Mouse (Mus musculus) layer of hippocampus, postnatal 25 days (tissue): ENCODE measurements around the gene Slc25a11. TPM values are rescaled to one million over a fixed set of nuclear protein-coding genes. Genes with fewer than 3 reads are reported as not detected.

Source experiments
- DNase-seq, 2 experiments: peaks; one replicate each; pipeline ENCODE4 v3.0.0; 2022; ENCODE audit warnings: mixed read lengths in 2 of 2, low spot score in 1 of 2; ENCODE audit errors: extremely low spot score in 1 of 2
- total RNA-seq, 2 experiments: library from RNA; stranded (reverse); gene quantifications; 2 replicates each; pipeline ENCODE4 v1.2.3; 2021

Slc25a11 gene
- total RNA-seq, 2 experiments from 2014 or later, result 127 to 129 TPM

DNA sequence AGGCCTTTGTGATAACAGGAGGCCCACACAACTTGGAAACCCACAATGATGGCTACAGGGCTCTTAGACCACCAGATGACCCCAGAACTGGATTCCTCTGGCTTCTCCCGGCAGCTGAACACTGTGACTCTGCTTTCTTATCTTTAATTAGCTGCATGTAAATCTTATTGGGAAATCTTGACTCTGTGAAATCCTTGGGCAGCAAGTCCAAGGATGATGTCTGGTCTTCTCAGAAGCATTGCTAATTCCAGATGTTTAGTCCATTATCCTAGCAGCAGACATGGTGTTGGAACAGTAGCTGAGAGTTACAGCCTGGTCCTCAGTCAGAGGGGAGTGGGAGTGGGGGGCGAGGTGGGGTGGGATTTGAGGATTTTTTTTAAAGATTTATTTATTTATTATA, 18.8 kb downstream of the Slc25a11 start:
- no peak for DNase-seq

DNA sequence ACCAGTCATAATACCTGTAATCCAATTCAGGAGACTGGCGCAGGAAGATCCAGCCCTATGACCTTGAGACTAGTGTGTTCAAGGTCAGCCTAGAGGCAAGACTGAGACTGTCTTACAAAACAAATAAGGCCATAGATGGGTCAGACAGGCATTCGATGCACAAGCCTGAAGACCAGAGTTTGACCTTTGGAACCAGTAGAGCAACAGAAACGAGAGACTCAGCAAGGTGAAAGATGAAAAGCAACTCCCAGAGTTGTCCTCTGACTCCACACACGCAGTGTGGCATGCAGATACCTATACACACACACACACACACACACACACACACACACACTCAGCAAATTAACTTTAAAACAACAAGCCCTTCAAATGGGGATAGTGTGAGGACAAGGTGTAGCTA, 20.4 kb downstream of the Slc25a11 start:
- DNase-seq, result no peak

DNA sequence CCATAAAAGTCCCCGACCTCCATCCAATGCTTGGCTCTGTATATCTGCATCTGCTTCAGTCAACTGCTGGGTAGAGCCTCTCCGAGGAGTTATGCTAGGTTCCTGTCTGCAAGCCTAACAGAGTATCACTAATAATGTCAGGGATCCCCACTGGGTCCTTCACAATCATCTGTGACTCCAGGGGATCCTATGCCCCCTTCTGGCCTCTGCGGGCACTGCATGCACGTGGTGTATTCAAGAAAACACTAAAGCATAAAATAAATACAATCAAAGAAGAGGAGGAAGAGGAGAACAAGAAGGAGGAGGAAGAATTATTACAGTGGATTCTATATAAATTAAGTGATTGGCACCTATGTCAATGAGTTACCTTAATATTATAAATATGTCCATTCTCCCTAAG, 21.8 kb downstream of the Slc25a11 start:
- peak in 1 of 2 experiments; percentile 61 for DNase-seq

DNA sequence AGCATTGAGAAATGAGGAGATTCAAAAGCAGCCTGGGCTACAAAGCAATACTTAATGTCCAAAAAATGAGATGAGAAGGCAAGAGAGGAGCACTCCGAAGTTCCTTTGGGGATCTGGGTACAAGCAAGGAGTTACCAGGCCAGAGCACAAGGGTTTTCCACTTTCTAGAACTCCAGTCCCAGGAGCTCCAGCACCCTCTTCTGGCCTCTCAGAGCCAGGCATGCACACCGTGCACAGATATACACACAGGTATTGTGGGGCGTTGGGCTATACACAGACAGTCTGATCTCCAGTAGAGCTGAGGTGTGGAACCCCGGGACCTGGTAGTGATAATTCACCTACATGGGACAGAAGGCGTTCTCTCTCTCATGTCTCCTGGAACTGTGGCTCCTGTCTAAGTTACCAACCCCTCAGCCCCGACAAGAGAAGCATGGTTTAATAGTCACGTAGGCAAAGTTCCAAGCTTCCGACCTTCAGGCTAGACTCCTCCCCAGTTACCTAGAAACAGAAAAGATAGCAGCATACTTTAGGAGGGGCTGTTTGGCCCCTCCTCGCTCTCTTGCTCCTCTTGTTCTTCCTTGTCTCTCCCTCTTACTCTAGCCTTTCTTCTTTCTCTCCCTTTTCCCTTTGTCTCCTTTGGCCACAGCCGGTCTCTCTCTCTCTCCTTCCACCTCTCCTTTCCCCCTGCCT, 24.1 kb downstream of the Slc25a11 start:
- DNase-seq, result no peak

DNA sequence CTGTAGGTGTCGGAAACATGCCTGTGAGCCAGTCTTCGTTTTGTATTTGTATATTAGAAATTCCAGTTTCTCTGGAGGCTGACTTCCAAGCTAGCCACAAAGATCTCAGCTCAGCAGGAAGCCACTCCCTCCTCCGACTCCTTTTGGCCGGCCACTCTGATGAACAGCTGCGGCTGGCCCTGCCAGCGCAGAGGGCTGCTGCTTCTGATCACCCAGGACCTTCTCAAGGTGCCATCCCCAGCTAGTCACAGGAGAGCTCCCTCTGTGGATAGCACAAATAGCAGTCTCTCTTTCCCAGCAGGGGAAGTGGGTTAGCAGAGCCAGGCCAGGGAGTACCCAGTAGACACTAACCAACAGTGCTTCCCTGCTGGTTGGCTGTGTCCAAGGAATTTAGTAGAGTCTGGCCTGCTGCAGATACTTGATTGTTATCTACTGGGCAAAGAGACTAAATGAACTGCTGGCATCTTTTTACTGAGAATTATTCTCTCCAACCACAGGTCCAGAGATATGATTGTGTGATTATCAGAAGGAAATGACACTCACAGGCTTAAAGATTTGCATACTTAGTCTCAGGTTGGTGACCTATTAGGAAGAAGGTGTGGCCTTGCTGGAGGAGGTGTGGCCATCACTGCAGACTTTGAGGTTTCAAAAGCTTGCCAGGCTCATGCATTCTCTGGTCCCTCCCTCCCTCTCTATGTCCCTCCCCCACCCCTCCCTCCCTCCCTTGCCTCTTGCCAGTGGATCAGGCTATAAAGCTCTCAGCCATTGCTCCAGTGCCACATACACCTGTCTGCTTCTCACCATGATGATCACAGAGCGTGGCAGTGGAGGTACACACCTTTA, 25.1 kb downstream of the Slc25a11 start:
- DNase-seq, result no peak

DNA sequence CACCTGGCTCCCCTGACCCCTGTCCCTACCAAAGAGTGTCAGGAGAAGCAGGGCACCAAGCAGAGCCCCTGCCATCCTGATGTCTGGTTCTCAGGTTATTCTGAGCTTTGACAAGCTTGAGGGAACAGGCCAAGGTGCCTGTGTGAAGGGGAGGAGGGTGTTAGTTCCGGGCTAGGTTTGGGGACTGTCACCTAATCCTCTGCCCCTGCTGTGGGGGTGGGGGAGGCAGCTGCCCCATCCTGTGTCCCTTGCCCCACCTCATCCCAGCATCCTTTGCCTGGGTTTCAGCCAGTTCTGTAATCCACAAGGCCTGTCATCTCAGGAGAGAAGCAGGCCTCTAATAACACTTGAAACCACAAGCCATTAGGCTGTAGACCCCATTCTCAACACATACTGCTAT, 28.2 kb downstream of the Slc25a11 start, which contains the start of gene Chrne:
Chrne (minus strand) TSS at position 116 of the 400 bp plus-strand sequence.
- no peak for DNase-seq

DNA sequence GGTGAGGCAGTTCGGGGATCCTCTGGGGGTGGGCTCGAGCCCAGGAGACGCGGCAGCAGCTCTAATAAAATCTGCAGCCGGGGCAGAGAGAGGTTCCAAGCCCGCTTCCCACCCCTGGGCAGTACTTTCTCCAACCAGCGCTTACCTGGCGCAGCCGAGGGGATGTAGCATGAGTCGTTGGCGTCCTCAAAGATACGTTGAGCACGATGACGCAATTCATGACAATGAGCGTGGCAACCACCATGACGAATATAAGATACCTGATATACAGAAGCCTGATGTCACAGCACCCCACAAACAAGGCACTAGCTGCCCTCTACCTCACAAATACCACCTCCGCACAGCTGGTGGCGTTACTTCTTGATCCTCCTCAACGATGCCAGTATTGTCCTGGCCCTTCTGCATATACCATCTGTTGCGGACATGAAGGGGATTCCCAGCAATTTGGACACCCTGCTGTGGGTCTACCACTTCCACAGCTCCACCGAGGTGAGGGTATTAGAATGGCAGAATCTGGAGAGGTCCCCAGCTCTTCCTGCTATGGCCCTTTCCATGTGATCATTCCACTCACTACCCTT, 31.7 kb downstream of the Slc25a11 start, which contains the start of gene 4930544D05Rik:
4930544D05Rik (plus strand) TSS at position 333 of the 578 bp plus-strand sequence.
- DNase-seq, result no peak

DNA sequence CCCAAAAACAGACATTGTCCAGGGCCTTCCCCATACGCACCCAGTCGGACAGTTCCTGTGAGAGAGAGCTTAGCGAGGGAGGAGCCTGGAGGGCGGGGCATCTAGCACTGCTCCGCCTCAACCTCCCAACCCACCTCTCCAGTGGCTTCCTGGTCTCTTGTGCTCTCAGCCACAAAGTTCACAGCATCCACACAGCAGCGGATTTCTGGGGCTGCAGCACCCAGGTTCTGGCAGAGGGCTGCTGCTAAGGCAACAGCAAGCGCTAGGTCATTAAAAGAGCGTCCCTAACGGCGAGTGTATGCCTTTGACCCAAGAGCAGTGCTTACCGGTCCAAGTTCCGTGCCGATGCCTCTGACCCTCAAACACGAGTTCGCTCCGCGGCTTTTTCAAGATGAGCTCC, 32.2 kb downstream of the Slc25a11 start:
- no peak for DNase-seq

DNA sequence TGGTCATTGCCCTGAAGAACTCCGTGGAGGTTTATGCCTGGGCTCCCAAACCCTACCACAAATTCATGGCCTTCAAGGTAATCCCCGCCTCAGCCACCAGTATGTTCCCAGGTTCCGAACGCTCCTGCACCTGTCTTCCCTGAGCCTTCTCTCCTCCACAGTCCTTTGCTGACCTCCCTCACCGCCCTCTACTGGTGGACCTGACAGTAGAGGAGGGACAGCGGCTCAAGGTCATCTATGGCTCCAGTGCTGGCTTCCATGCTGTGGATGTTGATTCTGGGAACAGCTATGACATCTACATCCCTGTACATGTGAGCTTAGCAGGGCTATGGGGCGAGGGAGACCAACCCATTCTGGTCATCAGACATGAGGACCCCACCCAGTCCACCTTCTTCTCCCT, 34.8 kb downstream of the Slc25a11 start:
- DNase-seq, result no peak

DNA sequence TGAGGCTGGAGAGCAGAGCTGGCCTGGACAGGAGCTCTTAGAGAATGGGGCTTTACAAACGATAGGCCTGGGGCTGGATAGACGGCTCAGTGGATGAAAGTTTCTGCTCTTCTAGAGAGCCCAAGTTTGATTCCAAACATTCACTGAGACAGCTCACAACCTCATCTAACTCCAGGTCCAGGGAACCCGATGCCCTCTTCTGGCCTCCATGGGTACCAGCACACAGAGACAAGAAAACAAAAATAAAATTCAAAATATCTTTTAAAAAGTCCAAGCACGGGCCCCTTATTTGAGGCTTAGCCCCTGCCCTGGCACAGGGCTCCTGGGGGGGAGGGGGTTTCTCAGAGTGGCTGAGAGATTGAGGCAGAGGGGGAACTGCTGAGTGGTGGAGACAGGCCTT, 36.5 kb downstream of the Slc25a11 start:
- DNase-seq, result no peak

DNA sequence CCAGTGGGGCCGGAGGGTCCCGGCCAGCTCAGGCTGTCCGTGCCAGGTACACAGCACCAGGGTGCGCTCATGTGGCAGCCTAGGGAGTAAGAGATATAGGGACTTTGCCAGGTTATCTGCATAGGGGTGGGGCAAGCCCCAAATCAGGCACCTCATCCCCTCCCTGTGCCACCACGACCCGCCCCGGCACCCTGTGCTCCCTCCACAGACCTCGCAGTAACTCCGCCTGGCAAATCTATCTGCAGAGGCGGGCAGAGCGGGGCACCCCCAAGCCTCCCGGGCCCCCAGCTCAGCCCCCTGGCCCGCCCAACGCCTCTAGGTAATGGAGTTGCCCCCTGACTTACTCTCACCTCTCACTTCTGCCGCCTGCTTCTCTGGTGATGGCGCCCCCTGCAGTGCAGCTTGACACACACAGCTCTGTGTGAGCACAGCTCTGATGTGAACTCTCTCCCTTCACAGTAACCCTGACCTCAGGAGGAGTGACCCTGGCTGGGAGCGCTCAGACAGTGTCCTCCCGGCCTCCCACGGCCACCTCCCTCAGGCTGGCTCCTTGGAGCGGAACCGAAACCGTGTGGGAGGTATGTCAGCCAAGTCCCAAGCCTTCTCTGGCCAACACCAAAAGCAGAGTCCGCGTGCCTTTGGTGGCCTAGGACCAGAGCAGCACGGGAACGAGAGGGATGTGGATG, 38.8 kb downstream of the Slc25a11 start:
- no peak for DNase-seq

DNA sequence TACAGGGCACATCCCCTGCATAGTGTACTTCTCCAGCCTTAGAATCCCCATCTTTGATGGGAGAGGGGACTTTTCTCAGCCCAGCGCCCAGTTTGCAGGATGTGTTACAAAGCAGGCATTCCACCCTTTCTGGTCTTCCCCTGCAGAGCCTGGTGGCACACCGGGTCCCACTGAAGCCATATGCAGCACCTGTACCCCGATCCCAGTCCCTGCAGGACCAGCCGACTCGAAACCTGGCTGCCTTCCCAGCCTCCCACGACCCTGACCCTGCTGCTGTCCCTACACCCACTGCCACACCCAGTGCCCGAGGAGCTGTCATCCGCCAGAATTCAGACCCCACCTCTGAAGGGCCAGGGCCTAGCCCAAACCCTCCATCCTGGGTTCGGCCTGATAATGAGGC, 39.7 kb downstream of the Slc25a11 start:
- no peak for DNase-seq

DNA sequence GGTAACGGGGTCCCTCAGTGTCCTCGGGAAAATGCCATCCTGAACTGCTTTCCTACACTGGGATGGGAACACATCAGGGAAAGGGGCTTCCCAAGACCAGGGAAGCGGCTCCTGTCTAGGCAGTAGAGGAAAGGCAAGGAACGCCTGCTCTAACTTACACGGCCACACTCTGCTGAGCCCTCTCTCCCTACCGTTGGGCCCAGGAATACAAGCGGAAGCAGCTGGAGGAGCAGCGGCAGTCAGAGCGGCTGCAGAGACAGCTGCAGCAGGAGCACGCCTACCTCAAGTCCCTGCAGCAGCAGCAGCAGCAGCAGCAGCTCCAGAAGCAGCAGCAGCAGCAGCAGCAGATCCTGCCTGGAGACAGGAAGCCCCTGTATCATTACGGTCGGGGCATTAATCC, 40.6 kb downstream of the Slc25a11 start:
- no peak for DNase-seq

DNA sequence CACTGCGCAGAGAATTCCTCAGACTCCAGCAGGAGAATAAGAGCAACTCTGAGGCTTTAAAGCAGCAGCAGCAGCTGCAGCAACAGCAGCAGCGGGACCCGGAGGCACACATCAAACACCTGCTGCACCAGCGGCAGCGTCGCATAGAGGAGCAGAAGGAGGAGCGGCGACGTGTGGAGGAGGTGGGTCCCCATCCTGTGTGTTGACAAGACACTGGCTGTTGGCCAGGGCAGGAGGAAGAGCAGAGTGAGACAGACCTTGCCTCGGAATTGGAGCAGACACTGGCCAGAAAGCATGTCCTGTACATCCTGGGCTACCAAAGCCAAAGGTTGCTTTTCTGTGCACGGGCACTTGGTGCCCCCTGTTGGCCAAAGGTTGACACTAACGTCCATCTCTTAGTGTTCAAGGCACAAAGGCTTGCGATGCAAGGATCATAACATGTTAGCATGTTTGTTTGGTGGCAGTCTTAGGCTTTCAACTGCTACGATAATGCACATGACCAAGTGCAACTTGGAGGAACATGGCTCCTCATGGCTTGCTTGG, 42.2 kb downstream of the Slc25a11 start:
- peak; percentile 49 to 68 for DNase-seq

DNA sequence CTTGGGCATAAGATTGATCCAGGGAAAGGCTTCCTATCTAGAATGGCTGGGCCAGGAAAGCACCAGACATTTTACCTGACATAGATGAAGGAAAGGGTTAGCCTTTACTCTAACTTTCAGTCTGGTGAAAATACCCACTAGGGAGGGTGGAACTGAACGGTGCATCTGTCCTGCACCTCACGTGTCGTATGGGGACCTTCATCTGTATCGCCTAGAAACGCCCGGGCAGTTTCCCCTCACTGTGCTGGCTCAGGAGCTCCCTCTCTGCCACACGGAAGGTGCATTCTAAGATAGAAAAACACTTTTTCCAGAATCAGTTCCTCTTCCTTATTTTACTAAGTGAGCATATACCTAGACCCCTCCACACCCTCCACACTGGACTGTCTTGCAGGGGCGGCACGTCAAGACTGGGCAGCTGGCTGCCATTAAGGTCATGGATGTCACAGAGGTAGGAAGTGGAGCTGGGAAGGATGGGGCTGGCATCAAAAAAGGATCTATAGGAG, 48.8 kb downstream of the Slc25a11 start:
- DNase-seq, result no peak

DNA sequence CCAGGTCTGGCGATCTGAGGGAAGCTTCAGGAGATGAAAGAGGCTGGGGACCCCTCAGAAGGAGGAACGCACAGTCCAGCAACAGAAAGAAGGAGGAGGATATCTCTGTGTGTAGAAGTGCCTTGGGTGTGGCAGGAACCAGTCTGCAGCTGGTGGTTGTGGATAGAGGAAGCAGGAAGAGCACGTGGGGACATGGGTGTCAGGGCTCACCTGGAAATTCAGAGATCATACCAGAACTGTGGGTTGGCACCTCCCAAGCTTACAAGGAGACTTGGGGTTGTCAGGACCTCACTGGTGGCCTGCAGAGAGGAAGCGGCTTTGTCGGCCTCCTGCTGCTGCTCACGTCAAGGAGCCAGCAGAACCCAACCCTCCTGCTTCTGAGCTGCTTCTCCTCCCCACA, 50.0 kb downstream of the Slc25a11 start:
- DNase-seq, result no peak

DNA sequence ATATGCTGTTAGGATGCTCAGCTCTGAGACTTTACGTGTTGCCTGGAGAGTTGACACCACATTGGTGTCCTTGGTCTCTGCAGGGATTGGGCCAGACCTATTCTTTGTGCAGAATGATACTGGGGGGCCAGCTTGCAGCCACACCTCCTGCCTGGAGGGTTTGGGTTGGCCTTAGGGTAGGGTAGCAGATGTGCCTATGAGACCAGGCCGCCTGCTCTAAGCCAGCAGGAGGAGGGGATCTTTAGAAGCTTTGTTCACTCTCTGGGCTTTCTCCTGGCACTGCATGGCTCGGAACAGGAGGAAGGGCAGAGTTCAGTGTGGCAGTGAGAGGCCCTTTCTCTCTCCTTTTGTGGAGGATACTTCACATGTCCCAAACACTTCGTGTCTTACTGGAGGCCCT, 51.2 kb downstream of the Slc25a11 start:
- DNase-seq, result no peak

DNA sequence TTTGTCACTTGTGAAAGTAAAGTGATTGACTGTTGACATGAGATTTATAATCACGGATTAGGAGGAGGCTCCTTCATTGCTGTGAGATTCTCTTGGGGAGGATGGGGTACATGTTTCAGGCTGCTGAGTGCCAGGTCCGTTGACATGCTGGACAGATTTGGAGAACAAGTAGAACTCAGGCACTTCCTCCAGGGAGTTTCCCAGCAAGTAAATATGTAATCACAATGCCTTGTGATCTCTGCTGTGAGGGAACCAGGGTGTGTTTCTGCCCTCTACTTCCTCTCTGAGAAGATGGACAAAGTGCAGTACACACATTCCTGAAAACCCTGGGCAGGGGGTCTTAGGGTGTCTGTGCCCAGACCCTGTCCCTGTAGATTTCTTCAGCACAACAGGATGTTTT, 51.6 kb downstream of the Slc25a11 start:
- no peak for DNase-seq

DNA sequence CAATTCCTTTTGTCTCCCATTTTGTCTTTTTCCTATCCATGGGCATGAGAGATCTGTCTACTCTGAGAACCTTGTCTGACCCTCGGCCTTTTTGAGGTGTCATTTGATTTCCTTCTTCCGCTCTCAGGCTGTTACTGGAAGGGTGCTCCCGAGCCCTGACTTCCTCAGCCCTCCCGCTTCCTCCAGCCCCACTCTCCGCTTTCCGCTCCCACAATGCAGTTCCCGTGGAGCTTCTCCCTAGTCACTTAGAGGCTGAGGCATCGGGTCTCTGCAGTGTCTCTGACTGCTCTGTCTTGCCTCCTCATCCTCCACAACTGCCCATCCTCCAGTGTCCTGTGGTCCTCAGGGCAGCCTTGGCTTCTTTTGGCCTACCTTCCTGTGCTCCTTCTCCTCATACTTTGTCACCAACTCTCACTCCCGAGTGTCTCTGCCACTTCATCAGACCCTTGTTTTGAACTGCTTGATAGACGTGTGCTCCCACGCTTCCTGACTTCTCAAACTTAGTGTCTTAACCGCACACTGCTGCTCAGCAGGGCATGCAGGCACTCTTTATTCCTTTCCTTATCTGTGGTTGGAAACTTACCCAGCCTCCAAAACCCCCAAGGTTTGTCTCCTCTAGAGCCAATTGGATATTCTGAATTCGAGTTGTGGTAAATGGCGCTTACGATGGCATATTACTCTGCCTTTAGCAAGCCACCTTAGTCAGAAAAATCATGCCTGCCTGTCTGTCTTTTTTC, 52.9 kb downstream of the Slc25a11 start:
- DNase-seq, result no peak
